Mouse (Mus musculus) stomach, postnatal 0 days (tissue): ENCODE measurements around the gene Zfp423.

Experiments used
- CTCF ChIP-seq: IDR thresholded peaks from 2 replicates; pipeline ENCODE4 v1.5.1; 2016; ENCODE audit warnings: antibody characterized with exemption, low read depth, mild to moderate bottlenecking, moderate library complexity
- EP300 ChIP-seq: optimal IDR thresholded peaks from 2 replicates; pipeline ENCODE3; 2016; ENCODE audit warnings: antibody characterized with exemption

- TF ChIP-seq EP300 (no peak), CTCF (no peak)
Measured at GRCm38 (mm10) chr8:87937211-87937610, 22.2 kb downstream of the Zfp423 start.
